Mouse (Mus musculus): ENCODE data around the gene Ttc39a. TPM values are rescaled to one million over a fixed set of nuclear protein-coding genes. Genes with fewer than 3 reads are reported as not detected.
A peak's percentile ranks its signal among the peaks of the same experiment; 100 is the strongest.
"Not testable (repeated sequence)": the region's sequence is repeated elsewhere in the genome, so short reads cannot be mapped to it uniquely, and the experiment has no call there.

The Ttc39a gene
- total RNA-seq (2021): 4.9 and 7.8 TPM in 2 replicates
- long read RNA-seq, transcript Ttc39a-201 (18 exons, 2,356 nt): major isoform, 6 of 17 reads
- long read RNA-seq, partial matches to known transcripts: 1 of 17 reads
- long read RNA-seq, other reads (novel, unspliced or antisense): 10 of 17 reads

- peak; percentile 62 for DNase-seq
Measured at GRCm38 (mm10) chr4:109406486-109407175, at the start of gene Ttc39a. Gene Ttc39a (plus strand): TSS chr4:109406623.

GRCm38 (mm10) chr4:109378107-109378506 lies 28.3 kb upstream of the Ttc39a start:
- DNase-seq: no peak

- DNase-seq: no peak
Measured at GRCm38 (mm10) chr4:109382457-109382856, 24.0 kb upstream of the Ttc39a start.

GRCm38 (mm10) chr4:109385599-109385998 lies 20.8 kb upstream of the Ttc39a start:
- no peak for DNase-seq

GRCm38 (mm10) chr4:109393229-109393779 lies 13.1 kb upstream of the Ttc39a start:
- no peak for DNase-seq

GRCm38 (mm10) chr4:109393902-109394301 lies 12.5 kb upstream of the Ttc39a start:
- no peak for DNase-seq

- no peak for DNase-seq
Measured at GRCm38 (mm10) chr4:109394314-109395074, 11.9 kb upstream of the Ttc39a start.

- no peak for DNase-seq
Measured at GRCm38 (mm10) chr4:109400366-109400980, 6.0 kb upstream of the Ttc39a start.

GRCm38 (mm10) chr4:109401176-109401689 lies 5.2 kb upstream of the Ttc39a start:
- no peak for DNase-seq

GRCm38 (mm10) chr4:109404908-109405307 lies 1.5 kb upstream of the Ttc39a start:
- not testable (repeated sequence) for DNase-seq

GRCm38 (mm10) chr4:109405415-109405814 lies 1.0 kb upstream of the Ttc39a start:
- no peak for DNase-seq

- DNase-seq: peak; percentile 72
Measured at GRCm38 (mm10) chr4:109406054-109406485, 353 bp upstream of the Ttc39a start.

- no peak for DNase-seq
Measured at GRCm38 (mm10) chr4:109407176-109407520, 725 bp downstream of the Ttc39a start.

GRCm38 (mm10) chr4:109407701-109408485 lies 1.5 kb downstream of the Ttc39a start:
- DNase-seq: no peak

GRCm38 (mm10) chr4:109410681-109411376 lies 4.4 kb downstream of the Ttc39a start:
- DNase-seq: no peak

GRCm38 (mm10) chr4:109411377-109411967 lies 5.0 kb downstream of the Ttc39a start:
- DNase-seq: no peak

- no peak for DNase-seq
Measured at GRCm38 (mm10) chr4:109412233-109412632, 5.8 kb downstream of the Ttc39a start.

- no peak for DNase-seq
Measured at GRCm38 (mm10) chr4:109417998-109418397, 11.6 kb downstream of the Ttc39a start.

- no peak for DNase-seq
Measured at GRCm38 (mm10) chr4:109419017-109419416, 12.6 kb downstream of the Ttc39a start.

GRCm38 (mm10) chr4:109419563-109419962 lies 13.1 kb downstream of the Ttc39a start:
- no peak for DNase-seq
